Mouse (Mus musculus) cerebellum, postnatal 36 days (tissue): ENCODE data around the gene Olfr916.

ENCODE experiments used
- DNase-seq, 2 experiments: peaks; one replicate each; pipeline ENCODE4 v3.0.0; 2021 to 2022; ENCODE audit warnings: mixed read lengths in 2 of 2

The Olfr916 gene

DNA sequence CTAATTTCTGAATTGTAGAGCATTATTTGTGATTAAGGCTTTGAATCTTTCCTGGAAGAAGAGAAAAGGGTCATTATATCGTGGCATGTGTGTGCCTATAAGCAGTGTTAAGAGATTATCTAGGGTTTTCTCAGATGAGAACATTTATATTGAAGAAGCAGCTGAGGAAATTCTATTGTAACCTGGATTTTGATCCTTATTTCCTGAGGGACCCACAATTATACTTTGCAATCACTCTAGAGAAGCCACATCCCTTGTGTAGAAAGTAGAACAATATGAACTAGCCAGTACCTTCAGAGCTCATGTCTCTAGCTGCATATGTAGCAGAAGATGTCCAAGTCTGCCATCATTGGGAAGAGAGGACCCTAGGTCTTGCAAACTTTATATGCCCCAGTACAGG, at the start of gene Olfr916:
TSS of gene Olfr916 (minus strand) at position 101 of the 400 bp plus-strand sequence.
- DNase-seq, result no peak

DNA sequence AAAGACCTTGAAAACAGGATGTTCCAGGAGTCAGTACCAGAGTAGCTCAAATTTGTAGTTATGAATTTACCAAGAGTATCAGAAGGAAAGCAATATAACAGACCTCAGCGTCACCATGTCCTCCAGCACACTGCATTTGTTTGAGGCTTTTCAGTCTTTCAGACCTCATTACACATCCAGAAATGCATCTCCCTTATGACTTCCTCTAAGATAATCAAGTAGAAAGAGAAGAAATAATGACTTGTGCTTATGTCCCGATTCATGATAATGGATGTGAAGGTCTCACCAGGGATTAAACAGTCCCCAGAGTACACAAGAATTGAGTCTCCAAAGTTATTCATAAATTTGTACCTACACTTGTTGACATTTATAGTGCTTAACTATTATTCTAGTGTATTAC, 14.8 kb upstream of the Olfr916 start, which contains the start of gene Olfr918:
TSS of gene Olfr918 (minus strand) at position 101 of the 400 bp plus-strand sequence.
- DNase-seq, result no peak

DNA sequence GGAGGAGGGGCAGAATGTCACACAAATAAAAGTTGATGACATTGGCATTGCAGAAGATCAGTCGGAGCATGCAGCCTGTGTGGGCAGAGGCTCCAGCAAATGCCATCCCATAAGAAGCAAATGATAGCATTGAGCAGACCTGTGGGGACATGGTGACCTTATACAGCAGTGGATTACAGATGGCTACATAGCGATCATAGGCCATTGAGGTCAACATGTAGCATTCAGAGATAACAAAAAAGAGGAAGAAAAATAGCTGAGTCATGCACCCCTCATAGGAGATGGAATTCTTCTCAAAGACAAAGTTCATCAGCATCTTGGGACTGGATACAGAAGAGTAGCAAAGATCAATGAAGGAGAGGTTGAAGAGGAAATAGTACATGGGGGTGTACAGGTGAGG, 13.2 kb upstream of the Olfr916 start:
- no peak for DNase-seq

DNA sequence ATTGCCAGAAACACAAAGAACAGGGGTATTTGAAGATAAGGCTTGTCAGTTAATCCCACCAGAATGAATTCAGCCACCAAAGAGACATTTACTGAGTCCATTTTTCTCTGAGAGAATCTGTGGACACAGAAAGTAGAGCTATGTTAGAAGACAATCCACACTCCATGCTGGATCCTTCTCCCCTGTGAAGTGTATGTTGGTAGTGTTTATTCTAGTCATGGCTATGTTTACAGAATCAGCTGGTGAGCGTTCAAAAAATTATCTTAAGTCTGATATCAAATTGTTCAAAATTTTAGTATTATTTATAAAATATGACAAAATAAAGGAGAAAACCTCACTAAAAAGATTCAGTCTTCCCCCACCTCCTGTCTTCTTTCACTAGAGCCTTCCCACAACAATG, 6.1 kb upstream of the Olfr916 start, which contains the start of gene Olfr917:
TSS of gene Olfr917 (minus strand) at position 101 of the 400 bp plus-strand sequence.
- DNase-seq, result no peak

DNA sequence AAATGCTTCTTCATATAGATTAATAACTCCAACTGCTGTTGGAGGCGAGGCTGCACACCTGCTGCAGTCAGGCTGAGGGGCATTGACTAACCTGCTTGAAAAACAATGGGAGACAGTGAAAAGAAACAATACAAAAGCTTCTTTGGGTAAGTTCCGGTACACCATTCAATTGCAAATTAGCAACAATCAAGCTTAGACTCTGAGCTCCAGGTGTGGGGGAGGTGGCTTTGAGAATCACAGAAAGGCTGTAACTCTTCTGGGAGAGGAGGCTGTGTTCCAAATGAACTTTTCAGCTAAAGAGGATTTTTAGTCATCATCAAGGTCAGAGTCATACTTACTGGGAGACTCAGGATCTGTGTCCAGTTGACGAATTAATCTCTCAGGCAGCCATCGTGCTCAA, 27.3 kb downstream of the Olfr916 start:
- DNase-seq, result no peak
